Mouse (Mus musculus): ENCODE measurements at regions not wholly inside any gene's neighbourhood (a gene's known extent, or its start where the extent isn't known, plus 50 kb on each side); places are given as distances from the start of the nearest gene placed in this dataset.

- Histone ChIP-seq H3K4me2 (replicated peaks) (no peak overlapping the region), H3K4me1 (replicated peaks; ENCODE audit: control insufficient read depth, insufficient read depth, low read length) (no peaks in the 10 kb centered on the region), H3K9ac (no peak overlapping the region), H3K27ac (no peak overlapping the region), H3K36me3 (replicated peaks; ENCODE audit: control insufficient read depth, insufficient read depth) (no peaks in the 10 kb centered on the region), H3K4me3 (replicated peaks; ENCODE audit: low read length) (no peak overlapping the region), H3K9me3 (ENCODE audit: control insufficient read depth, low read length) (no peaks in the 10 kb centered on the region), H3K27me3 (ENCODE audit: control insufficient read depth, insufficient read depth, low read length) (no peaks in the 10 kb centered on the region)
- WGBS, result 39% methylated on average over 2 of the region's 2 CpGs
- ATAC-seq (ENCODE audit: low FRiP score), result peak; percentile 70; the same call in 1 of the 2 replicates
- peak; percentile 68 for DNase-seq (ENCODE audit: low spot score)
Measured at GRCm38 (mm10) chr13:75204417-75204816, 114.8 kb downstream of the Pcsk1 start.

GRCm38 (mm10) chr13:75223944-75224343 lies 134.3 kb downstream of the Pcsk1 start:
- Histone ChIP-seq H3K27ac (no peak overlapping the region), H3K4me3 (replicated peaks; ENCODE audit: low read length) (no peak overlapping the region), H3K4me2 (replicated peaks) (no peak overlapping the region), H3K36me3 (replicated peaks; ENCODE audit: control insufficient read depth, insufficient read depth) (no peaks in the 10 kb centered on the region), H3K4me1 (replicated peaks; ENCODE audit: control insufficient read depth, insufficient read depth, low read length) (no peaks in the 10 kb centered on the region), H3K9me3 (ENCODE audit: control insufficient read depth, low read length) (no peaks in the 10 kb centered on the region), H3K9ac (no peak overlapping the region), H3K27me3 (ENCODE audit: control insufficient read depth, insufficient read depth, low read length) (no peaks in the 10 kb centered on the region)
- DNase-seq (ENCODE audit: low spot score) (no peak), ATAC-seq (ENCODE audit: low FRiP score) (no peak)

GRCm38 (mm10) chr13:75225581-75226297 lies 136.1 kb downstream of the Pcsk1 start:
- Histone ChIP-seq H3K9me3 (ENCODE audit: control insufficient read depth, low read length) (no peaks in the 10 kb centered on the region), H3K4me3 (replicated peaks; ENCODE audit: low read length) (no peak overlapping the region), H3K4me1 (replicated peaks; ENCODE audit: control insufficient read depth, insufficient read depth, low read length) (no peaks in the 10 kb centered on the region), H3K9ac (no peak overlapping the region), H3K27ac (no peak overlapping the region), H3K4me2 (replicated peaks) (no peak overlapping the region), H3K27me3 (ENCODE audit: control insufficient read depth, insufficient read depth, low read length) (no peaks in the 10 kb centered on the region), H3K36me3 (replicated peaks; ENCODE audit: control insufficient read depth, insufficient read depth) (no peaks in the 10 kb centered on the region)
- DNase-seq (ENCODE audit: low spot score) (no peak), ATAC-seq (ENCODE audit: low FRiP score) (no peak)
- WGBS, result 91% methylated on average over 7 of the region's 7 CpGs

GRCm38 (mm10) chr13:75227616-75228277 lies 138.1 kb downstream of the Pcsk1 start:
- WGBS, result 30% methylated on average over 5 of the region's 5 CpGs
- H3K27me3 ChIP-seq (ENCODE audit: control insufficient read depth, insufficient read depth, low read length), result no peaks in the 10 kb centered on the region
- H3K9ac ChIP-seq, result no peak overlapping the region
- H3K4me2 ChIP-seq (replicated peaks), result no peak overlapping the region
- H3K27ac ChIP-seq, result no peak overlapping the region
- ATAC-seq (ENCODE audit: low FRiP score), result peak; percentile 72; the same call in 1 of the 2 replicates
- peak; percentile 84 for DNase-seq (ENCODE audit: low spot score)
- H3K36me3 ChIP-seq (replicated peaks; ENCODE audit: control insufficient read depth, insufficient read depth), result no peaks in the 10 kb centered on the region
- H3K4me3 ChIP-seq (replicated peaks; ENCODE audit: low read length), result no peak overlapping the region
- no peaks in the 10 kb centered on the region for H3K9me3 ChIP-seq (ENCODE audit: control insufficient read depth, low read length)
- H3K4me1 ChIP-seq (replicated peaks; ENCODE audit: control insufficient read depth, insufficient read depth, low read length), result no peaks in the 10 kb centered on the region

GRCm38 (mm10) chr13:75236424-75236823 lies 146.8 kb downstream of the Pcsk1 start:
- ATAC-seq (ENCODE audit: low FRiP score) (peak; percentile 86; the same call in 1 of the 2 replicates), DNase-seq (ENCODE audit: low spot score) (peak; percentile 34)
- Histone ChIP-seq H3K4me3 (replicated peaks; ENCODE audit: low read length) (no peak overlapping the region), H3K9ac (no peak overlapping the region), H3K4me1 (replicated peaks; ENCODE audit: control insufficient read depth, insufficient read depth, low read length) (no peaks in the 10 kb centered on the region), H3K27ac (no peak overlapping the region), H3K36me3 (replicated peaks; ENCODE audit: control insufficient read depth, insufficient read depth) (no peaks in the 10 kb centered on the region), H3K9me3 (ENCODE audit: control insufficient read depth, low read length) (no peaks in the 10 kb centered on the region), H3K4me2 (replicated peaks) (no peak overlapping the region), H3K27me3 (ENCODE audit: control insufficient read depth, insufficient read depth, low read length) (no peaks in the 10 kb centered on the region)
- 43% methylated on average over 2 of the region's 2 CpGs for WGBS
